Mouse (Mus musculus) WW6 (cell line): ENCODE data around the gene Timm29.
"Not testable (repeated sequence)": the region's sequence is repeated elsewhere in the genome, so short reads cannot be mapped to it uniquely, and the experiment has no call there.

Source experiments
- DNase-seq: peaks from one replicate; pipeline ENCODE4 v3.0.0-alpha.2; 2013; ENCODE audit warnings: low read depth, low spot score

Timm29 gene

DNA sequence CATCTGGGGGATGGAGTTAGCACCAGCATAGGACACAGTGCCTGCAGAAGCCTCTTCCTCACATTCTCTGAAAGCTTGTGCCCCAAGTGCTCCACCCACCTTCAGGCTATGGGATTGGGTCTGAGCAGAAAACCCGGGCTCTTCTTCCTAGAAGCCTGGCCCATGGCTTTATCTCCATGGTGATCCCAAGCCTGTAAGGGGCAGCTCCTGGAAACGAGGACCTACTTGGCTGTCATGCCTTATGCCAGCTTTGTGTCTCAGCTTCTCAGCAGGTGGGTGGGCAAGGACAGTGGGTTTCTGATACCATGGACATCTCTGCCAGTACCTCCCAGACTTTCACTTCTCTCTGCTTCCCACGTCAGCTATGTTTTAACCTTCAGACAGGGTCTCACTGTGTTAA, 14.3 kb upstream of the Timm29 start:
- no peak for DNase-seq

DNA sequence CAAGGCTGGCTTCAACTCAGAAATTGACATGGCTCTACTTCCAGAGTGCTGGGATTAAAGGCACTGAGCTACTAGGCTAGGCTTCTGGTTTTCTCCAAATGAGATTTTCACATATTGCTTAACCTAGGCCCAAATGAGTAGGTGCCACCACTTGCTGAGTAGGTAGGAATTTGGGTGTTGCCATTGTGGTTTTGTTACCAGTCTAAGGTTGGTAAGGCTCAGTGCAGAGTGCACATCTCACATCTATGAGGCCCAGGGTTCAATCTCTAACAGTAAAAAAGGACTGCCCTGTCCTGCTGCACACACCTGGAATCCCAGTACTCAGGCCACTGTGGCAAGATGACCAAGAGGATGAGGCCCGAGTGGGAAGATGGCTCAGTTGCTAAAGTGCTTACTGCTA, 7.1 kb upstream of the Timm29 start:
- no peak for DNase-seq

DNA sequence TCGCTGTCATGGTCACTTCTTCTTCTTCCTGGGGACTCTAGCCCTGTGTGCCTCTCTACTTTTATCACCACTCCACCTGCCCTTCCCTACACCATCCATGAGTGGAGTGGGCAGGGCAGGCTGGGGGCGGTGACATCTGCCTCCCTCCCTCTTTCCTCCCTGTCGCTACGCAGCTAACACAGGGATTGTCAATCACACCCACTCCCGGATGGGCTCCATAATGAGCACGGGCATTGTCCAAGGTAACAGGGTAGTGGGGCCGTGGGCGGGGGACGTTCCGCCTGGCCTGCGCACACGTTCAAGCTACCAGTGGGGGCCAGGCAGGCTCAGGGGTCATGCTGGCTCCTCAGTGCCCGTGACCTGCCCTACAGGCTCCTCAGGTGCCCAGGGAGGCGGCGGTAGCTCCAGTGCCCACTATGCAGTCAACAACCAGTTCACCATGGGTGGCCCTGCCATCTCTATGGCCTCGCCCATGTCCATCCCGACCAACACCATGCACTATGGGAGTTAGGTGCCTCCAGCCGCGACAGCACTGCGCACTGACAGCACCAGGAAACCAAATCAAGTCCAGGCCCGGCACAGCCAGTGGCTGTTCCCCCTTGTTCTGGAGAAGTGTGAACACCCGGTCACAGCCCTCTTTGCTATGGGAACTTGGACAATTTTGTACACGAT, 4.7 kb upstream of the Timm29 start:
- DNase-seq = no peak

DNA sequence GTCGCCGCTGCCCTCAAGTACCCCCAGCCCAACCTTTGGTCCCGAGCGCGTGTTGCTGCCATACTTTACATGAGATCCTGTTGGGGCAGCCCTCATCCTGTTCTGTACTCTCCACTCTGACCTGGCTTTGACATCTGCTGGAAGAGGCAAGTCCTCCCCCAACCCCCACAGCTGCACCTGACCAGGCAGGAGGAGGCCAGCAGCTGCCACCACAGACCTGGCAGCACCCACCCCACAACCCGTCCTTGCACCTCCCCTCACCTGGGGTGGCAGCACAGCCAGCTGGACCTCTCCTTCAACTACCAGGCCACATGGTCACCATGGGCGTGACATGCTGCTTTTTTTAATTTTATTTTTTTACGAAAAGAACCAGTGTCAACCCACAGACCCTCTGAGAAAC, 4.2 kb upstream of the Timm29 start:
- no peak for DNase-seq

DNA sequence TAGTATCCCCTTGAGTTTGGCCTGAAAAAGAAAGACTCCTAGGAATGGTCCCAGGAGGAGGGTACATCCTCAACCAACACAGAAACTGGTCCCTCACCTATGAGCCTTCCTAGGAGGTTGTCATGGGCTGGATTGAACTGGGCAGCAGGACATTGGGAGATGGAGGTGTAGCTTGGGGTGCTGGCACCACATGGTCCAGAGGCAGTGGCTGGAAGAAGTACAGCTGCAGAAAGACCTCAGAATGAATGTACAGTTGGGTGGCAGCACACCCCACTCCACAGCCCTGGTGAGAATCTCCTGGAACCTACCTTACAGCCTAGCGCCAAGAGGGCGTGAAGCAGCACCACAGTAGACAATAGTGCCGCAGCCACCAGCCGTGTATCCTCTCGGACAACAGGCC, 3.0 kb upstream of the Timm29 start:
- no peak for DNase-seq

DNA sequence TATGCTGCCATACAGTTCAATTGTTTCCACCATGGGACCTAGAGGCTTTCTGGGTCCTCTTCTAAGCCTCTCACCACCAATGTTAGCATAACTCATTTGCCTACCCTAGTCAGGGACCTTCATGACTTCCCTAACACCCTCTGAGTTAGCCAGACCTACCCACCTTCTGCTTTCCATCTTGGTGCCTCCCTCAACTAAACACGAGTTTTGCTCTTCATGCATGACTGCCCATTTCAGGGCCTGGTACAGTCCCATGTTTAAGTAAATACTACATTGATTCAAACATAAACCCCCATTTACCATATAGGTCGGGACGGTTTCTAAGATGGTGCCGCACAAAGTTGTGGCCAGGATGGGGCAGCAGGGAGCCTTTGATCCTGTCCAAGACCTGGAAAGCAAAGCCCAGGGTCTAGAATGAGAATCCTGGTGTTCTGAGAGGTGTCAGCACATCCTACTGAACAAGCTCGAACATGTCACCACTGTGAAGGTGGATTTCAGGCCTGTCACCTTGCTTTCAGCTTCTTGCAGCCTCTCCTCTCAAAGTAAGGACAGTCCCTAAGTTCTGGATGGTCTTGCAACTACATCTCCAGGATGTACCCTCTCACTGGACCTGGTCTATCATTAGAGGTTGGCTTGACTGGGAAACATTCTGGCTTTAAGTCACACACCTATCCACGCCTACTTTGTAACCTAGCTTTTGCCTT, 1.2 kb upstream of the Timm29 start:
- no peak for DNase-seq

DNA sequence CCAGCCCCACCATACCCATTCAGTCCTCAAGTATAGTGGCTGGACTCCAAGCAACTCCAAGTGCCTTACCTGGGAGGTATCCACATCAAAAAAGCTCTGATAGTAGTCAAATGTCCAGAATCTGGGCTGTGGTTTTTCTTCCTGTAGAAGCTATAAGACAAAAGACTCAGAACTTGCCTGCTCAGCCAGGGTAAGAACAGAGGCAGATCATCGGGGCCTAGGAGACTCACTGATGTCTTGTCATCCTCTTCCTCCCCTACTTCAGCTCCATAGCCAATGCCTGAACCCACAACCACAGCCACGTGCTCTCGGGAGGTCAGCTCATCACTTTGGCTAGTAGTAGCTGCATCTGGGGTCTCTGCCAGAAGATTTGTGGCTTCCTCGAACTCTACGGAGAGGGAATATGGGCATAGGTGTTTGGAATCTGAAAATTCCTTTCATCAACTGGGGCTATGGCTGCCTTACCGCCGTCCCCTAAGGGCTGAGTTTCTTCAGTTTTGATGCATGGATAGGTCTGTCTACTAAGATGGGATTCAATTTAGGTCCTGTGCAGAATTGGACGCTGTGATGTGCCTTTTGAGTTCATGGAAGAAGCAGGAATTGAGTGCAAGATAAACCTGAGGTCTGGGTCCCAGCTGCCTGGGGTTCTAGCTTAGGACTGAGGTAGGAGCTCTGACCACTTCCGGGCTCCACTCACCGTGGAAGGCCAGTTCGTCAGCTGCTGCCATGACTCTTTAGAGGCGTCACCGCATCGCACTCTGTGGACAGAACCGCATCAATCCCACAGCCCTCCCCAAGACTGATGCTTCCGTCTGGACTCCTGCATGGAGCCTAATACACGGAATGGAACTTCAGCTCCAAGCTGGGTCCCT, 455 bp upstream of the Timm29 start:
- no peak for DNase-seq

DNA sequence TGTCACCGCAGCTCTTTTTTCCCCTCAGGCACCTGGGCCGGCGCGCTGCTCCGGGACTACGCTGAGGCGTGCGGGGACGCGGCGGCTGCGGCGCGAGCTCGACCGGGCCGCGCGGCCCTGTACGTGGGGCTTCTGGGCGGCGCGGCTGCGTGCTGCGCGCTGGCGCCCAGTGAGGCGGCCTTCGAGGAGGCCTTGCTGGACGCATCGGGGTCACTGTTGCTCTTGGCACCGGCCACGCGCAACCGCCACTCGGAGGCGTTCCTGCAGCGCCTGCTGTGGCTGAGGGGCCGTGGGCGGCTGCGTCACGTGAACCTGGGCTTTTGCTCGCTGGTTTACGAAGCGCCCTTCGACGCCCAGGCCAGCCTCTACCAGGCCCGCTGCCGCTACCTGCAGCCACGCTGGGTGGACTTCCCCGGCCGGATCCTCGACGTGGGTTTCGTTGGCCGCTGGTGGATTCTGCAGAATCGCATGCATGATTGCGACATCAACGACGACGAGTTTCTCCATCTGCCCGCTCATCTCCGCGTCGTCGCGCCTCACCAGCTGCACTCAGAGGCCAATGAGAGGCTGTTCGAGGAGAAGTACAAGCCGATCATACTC, 700 bp downstream of the Timm29 start:
- DNase-seq = no peak

DNA sequence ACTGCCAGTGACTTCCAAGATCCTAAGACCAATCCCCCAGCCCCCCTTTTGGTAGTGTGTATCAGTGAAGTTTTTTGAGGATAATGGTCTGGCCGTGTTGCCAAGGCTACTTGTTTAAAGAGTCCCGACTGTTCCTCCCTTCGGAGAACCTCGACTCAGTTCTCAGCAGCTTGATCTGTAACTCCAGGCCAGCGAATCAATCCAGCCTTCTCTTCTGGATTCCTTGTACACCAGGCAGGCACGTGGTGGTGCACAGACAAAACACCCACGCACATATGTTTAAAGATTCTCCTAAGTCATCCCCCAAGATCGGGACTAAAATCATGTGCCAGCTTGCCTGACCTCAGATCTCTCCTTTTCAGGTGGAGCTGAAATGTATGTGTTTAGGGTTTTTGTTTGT, 1.8 kb downstream of the Timm29 start:
- DNase-seq = not testable (repeated sequence)

DNA sequence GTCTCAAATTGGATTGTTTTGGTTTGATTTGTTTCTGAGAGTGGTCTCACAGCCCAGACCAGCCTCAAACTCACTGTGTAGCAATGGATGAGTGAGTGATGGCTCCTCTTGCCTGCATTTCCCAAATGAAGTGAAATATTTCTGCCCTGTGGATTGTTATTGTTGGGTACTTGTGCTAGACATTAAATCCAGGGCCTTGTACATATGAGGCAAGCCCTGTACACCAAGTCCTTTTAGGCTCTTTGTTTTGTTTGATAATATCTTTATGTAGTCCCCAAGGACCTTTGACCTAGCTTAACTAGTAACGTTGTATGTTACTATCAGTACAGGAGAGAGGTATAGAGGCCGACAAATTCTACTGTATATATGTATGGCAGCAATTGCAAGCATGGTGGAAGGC, 2.3 kb downstream of the Timm29 start:
- no peak for DNase-seq

DNA sequence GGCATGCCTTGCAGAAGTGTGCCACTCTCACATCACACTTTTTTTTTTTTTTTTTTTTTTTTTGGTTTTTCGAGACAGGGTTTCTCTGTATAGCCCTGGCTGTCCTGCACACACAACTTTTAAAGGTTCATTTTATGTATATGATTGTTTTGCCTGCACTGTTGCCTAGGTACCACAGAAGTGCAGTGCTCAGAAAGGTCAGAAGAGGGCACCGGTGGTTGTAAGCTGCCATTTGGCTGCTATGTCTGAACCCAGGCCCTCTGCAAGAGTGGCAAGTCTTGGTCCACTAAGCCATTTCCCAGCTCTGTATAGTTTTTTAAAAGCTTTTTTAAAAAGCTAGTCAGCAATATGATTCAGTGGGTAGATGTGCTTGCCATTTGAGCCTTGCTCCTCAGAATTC, 5.7 kb downstream of the Timm29 start:
- no peak for DNase-seq

DNA sequence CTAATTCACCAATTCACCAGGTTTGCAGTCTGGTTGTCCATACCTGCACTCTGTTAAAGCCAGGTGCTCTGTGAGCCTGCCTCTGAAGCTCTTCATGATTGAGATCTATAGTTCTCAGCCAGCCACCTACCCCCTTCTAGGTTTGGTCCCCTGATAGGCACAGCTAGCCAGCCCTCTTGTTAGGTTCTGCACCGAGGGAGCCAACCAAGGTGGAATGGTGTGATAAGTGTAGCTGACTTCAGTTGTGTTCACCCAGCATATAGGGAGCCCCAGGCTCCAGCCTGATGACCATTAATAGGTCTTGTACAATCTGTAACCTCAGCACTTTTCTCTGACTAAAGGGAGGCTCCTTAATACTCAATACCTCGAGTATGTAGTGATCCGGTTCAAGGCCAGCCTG, 7.7 kb downstream of the Timm29 start:
- no peak for DNase-seq

DNA sequence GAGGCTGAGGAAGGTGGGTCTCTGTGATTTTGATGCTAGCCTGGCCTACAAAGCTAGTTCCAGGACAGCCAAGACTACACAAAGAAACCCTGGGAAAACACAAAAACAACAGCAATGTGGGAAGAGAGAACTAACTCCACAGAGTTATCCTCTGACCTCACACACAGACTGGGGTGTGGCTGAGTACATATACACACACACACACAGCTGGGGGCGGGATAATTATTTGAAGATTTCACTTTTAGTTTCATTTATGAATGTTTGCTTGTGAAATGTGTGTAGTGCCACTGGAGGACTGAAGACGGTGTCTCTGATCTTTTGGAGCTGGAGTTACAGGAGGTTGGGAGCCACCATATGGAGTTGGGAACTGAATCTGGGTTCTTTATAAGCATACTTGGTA, 8.6 kb downstream of the Timm29 start:
- DNase-seq = no peak

DNA sequence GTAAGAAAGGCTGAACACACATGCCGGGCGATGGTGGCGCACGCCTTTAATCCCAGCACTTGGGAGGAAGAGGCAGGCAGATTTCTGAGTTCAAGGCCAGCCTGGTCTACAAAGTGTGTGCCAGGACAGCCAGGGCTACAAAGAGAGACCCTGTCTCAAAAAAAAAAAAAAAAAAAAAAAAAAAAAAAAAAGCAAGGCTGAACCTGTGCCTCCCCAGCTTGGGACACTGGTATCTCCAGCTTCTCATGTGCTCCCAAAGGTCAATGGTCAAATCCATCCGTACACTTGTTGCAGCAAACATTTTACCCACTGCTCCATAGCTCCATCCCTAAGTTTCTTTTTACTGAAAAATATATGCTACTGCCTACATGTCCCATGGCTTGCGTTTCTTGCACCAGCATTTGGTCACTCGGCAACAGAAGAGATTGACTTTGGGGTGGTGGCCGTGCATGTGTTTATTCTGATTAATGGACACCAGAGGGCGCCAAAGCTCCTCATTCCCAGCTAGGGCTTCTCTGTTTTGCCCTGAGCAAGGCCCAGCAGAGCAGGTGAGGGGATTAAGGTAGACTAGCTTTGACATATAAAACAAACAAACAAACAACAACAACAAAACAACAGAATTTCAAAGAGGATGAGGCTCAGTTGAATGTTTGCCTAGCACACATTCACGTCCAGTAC, 9.3 kb downstream of the Timm29 start:
- peak; percentile 64 for DNase-seq

DNA sequence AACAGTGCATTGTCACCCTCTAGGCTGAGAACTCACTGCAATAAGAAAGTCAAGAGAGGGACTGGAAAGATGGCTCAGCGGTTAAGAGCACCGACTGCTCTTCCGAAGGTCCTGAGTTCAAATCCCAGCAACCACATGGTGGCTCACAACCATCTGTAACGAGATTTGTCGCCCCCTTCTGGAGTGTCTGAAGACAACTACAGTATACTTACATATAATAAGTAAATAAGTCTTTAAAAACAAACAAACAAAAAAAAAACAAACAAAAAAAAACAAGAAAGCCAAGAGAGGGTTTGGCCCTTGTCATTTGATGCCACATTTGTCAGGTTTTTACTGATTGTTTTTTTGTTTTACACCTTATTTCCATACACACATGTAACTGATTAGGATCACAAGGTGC, 11.6 kb downstream of the Timm29 start:
- no peak for DNase-seq

DNA sequence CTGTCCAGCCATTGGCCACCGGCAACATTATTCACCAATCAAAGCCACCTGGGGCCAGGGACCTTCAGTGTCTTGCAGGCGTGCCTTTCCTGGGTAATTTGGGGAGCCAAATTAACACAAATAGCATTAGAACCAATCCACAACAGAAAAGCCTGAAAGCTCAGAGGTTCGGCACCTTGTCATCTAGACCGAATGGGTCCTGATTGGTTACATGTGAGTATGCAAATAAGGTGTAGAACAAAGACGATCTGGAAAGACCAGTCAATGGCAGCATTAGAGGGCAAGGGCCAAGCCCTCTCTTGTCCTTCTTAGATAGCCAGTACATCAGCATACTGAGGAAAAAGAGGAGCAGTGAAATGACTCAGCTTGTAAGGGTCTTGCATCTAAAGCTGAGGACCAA, 13.3 kb downstream of the Timm29 start:
- DNase-seq = no peak

DNA sequence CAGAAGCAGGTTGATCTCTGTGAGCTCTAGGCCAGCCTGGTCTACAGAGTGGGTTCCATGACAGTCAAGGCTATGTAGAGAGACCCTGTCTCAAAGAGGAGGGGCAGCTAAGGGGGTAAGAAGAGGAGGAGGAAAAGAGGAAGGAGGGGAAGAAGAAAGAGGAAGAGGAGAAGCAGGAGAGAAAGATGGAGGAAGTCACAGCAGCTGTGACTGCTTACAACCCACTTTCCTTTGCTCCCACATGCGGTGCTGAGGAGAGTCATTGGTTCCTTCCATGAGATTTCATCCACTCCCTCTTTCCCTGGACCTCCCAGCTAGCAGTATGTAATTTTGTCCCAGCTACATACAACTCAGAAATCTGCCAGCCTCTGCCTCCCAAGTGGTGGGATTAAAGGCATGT, 14.1 kb downstream of the Timm29 start:
- no peak for DNase-seq

DNA sequence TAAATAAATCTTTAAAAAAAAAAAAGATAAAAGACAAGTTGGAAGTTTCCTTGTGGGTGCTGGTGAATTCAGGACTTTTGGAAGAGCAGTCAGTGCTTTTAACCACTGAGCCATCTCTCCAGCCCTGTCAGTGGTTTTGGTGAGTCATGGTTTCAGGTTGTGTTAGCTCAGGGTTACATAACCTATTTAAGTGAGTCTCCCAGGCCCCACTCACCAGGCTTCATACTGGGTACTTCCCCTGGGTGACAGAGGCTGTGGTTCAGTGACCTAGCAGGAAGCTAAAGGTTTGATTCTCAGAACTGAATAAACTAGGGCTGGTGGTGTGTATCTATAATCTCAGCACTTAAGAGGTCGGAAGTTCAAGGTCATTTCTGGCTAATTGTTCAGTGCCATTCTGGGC, 17.3 kb downstream of the Timm29 start:
- no peak for DNase-seq

DNA sequence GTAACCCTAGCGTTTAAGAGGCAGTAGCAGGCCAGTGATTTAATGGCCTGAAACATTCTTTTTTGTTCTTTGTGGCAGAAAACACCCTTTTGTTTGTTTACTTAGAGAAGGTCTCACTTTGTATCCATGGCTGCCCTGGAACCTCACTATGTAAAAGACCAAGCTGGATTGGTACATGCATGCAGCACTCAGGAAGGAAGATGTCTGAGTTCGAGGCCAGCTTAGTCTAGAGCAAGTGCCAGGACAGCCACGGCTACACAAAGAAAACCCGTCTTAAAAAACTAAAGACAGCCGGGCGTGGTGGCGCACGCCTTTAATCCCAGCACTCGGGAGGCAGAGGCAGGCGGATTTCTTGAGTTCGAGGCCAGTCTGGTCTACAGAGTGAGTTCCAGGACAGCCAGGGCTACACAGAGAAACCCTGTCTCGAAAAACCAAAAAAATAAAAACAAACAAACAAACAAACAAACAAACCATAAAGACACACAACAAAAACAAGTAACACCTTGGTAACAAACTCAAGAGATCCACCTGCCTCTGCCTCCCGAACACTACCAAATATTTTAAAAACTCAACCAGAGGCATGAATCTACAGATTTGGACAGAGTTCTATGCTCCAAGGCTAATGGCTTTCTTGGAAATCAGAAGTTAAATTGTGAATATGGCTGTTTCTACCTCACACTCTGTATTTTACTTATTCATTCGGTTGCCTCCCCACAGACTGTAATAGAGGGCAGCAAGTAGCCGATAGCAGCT, 22.5 kb downstream of the Timm29 start:
- no peak for DNase-seq

DNA sequence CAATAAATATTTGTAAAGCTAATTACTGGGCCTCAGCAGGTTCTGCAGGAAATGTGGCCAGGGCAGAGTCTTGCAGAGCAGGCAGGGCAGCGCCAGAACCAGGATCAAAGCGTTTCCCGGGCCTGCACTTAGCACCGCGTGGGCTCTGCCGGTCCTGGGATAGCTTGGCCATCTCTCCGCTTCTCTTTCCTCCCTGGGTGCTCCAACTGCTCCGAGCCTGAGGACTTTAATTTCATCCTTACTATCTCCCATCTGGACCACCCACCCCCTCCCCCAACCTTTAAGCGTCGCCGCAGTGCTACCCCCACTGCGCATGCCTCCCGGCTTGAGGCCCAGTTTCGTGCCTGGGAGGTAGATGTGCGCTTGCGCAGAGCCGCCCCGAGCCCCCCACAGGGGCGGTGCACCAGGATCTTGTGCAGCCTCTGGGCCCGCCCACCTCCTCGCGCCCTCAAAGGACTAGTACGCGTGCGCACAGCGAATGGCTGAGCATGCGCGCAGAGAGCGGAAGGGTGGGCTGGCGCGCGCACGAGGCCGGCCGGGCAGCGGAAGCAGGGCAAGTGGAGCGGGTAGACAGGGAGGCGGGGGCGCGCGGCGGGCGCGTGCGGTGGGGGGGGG, 23.2 kb downstream of the Timm29 start, which contains the start of gene Smarca4:
Gene Smarca4 (plus strand): TSS at position 553 of the 615 bp plus-strand sequence.
- DNase-seq = peak; percentile 98
